Mouse (Mus musculus): ENCODE data around the gene Vmo1.
"Not testable (repeated sequence)": the region's sequence is repeated elsewhere in the genome, so short reads cannot be mapped to it uniquely, and the experiment has no call there.

The Vmo1 gene

DNA sequence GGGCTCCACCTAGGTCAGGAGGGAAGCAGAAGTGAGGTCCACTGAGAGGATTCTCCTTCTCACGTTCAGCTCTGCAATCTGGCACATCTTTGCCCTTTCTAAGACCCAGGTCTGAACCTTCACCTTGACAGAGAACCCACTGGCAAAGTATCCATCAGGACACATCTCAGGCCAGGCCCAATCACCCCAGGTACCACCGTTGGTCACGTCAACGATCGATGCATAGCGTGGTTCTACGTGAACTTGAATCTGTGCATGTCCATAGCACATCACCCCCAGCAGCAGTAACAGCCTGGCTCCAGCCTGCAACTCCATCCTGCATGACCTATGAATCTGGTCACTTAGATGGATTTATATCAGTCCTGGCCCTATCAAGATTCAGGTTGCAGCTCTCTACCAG lies at the start of gene Vmo1:
Vmo1 (minus strand) TSS at position 329 of the 400 bp plus-strand sequence.
- no peak for DNase-seq (ENCODE audit: low read depth)

- DNase-seq (ENCODE audit: low read depth), result peak; percentile 71
Observed at GRCm38 (mm10) chr11:70563470-70564275, 49.3 kb upstream of the Vmo1 start.

DNA sequence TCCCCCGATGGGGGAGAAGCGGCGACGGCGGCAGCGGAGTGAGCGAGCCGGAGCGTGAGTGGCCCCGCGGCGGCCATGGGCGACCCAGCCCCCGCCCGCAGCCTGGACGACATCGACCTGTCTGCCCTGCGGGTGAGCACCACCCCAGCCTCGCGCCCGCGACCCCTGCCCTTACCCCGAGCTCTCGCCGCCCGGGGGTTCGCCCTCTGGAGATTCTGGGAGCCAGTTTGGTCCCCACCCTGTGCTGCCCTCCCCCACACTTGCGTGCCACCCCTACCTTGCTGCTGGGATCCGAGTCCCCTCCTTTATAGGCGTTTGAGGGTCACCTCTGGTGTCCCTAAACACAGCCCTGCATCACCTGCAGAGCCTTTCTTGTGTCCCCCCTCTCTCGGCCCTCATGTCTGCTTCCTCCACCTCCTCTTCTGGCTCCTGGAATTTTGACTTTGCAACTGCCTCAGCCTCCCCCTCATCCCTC lies 48.6 kb upstream of the Vmo1 start:
- DNase-seq (ENCODE audit: low read depth), result no peak

DNA sequence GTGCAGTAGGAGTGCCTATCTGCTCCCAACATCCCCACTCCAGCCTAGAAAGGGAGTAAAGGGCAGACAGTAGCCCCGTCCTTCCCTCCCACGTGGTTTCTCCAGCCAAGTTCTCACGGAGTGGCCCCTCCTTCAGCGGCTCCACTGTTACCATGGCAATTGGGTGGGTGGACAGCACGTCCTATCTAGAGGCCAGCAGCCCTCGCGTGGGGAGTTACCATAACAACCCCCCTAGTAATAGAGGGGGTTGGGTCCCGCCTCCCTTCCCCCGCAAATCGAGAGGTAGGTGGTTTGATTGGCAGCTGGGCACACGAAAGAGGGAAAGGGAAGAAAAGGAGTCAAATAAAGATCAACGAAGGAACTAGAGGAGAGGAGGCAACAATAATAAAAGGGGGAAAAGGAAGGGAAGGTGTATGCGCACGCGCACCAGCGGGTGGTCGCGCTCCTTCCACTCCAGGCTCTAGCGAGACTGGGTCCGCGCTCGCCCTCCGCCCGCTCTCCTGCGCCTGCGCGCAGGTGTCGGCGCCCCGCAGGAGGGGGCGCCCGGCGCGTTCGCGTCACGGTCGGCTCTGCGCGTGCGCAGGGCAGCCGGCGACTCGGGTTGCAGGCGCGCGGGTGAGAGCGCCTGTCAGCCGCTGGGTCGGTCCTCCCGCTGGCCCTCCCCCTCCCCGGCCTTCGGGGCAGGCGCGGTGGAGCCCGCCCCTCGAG lies 48.0 kb upstream of the Vmo1 start, which contains the start of gene Mink1:
Mink1 (plus strand) TSS at position 595 of the 708 bp plus-strand sequence.
- peak; percentile 93 for DNase-seq (ENCODE audit: low read depth)

DNA sequence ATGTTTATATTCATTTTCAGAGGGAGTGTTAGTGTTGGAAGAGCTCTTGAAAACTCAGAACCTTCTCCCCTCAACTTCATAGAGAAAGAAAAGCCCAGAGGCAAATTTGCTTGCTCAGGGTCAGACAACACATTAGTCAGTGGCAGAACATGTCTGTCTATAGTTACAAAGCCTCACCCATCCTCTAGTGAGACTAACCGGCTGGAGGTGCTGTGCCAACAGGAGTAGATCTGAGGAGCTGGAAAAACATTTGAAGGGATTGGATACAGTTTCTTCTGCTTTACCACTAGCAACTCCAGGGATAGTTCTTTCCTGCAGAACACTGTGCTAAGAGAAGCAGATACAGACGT lies 47.5 kb upstream of the Vmo1 start:
- no peak for DNase-seq (ENCODE audit: low read depth)

GRCm38 (mm10) chr11:70557545-70557944 lies 43.1 kb upstream of the Vmo1 start:
- DNase-seq (ENCODE audit: low read depth), result peak; percentile 38

- no peak for DNase-seq (ENCODE audit: low read depth)
Observed at GRCm38 (mm10) chr11:70553940-70554339, 39.5 kb upstream of the Vmo1 start.

- DNase-seq (ENCODE audit: low read depth), result no peak
Observed at GRCm38 (mm10) chr11:70551526-70551925, 37.1 kb upstream of the Vmo1 start.

GRCm38 (mm10) chr11:70544496-70544895 lies 30.1 kb upstream of the Vmo1 start:
- no peak for DNase-seq (ENCODE audit: low read depth)

GRCm38 (mm10) chr11:70541415-70541814 lies 27.0 kb upstream of the Vmo1 start:
- DNase-seq (ENCODE audit: low read depth), result no peak

DNA sequence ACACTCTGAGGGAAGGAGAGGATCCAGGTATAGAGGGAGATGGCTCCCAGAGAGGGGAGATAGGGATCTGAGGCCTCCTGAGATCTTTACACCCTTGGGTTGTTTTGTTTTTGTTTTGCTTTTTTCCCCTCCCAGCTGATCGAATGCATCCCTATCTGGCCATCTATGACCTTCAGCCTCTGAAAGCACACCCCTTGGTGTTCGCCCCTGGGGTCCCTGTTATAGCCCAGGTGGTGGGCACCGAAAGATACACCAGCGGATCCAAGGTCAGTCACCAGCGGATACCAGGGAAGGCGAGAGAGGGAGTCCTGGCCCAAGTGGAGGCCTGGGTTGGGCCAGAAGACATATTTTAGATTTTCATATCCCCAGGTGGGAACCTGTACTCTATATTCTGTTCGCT lies 26.5 kb upstream of the Vmo1 start:
- peak; percentile 22 for DNase-seq (ENCODE audit: low read depth)

- DNase-seq (ENCODE audit: low read depth), result peak; percentile 91
Observed at GRCm38 (mm10) chr11:70539877-70540587, 25.6 kb upstream of the Vmo1 start, which contains the start of gene Pld2. Pld2 (plus strand) TSS chr11:70540064.

GRCm38 (mm10) chr11:70539423-70539822 lies 25.0 kb upstream of the Vmo1 start:
- DNase-seq (ENCODE audit: low read depth), result no peak

DNA sequence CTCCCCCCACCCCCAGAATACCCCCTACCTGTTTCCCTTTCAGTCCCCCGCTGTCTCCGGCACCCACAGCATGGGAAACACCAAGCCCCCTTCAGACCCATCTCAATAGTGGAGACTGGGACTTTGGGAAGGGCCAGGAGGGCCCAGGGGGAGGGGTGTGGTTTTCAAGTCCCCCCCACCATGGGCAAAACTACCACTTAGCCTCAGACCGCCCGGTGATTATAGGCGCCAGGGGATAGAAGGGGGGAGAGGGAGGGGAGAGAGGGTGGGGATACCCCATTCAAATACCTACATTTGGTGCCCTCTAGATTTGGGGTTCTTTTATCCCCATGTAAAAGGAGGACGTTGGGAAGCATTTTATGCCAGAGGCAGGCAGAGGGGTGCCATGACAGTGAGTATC lies 18.4 kb upstream of the Vmo1 start, which contains the start of gene Gm40193:
Gm40193 (minus strand) TSS at position 101 of the 400 bp plus-strand sequence.
- no peak for DNase-seq (ENCODE audit: low read depth)

DNA sequence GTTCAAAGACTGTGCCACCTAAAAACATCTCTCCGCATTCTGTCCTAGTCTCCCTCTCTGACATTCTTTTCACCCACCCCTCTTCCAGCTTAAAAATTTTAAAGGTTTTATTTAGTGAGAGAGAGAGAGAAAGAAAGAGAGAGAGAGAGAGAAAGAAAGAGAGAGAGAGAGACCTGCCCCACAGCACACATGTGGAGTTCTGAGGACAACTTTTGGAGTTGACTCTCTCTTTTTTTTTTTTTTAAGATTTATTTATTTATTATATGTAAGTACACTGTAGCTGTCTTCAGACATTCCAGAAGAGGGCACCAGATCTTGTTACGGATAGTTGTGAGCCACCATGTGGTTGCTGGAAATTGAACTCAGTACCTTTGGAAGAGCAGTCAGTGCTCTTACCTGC lies 16.6 kb upstream of the Vmo1 start:
- DNase-seq (ENCODE audit: low read depth), result not testable (repeated sequence)

DNA sequence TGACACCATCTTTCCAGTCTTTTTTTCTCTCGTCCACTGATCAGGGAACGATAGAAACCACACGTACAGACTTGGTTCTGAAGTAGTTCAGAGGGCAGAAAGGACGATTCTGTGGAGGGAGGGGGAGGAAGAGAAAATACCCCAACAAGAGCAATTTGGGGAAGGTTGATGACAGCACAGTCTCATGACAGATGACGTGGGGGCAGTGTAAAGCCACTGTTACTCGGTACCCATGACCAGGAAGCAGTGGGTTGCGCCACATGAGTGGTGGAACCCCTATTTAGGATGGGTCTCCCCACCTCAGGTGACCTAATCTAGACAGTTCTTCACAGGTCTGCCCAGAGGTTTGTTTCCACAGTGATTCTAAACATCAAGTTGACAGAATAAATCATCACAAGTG lies 14.2 kb upstream of the Vmo1 start:
- no peak for DNase-seq (ENCODE audit: low read depth)

- no peak for DNase-seq (ENCODE audit: low read depth)
Observed at GRCm38 (mm10) chr11:70526211-70526610, 11.8 kb upstream of the Vmo1 start.

- DNase-seq (ENCODE audit: low read depth), result peak; percentile 34
Observed at GRCm38 (mm10) chr11:70525726-70526125, 11.3 kb upstream of the Vmo1 start.

GRCm38 (mm10) chr11:70525184-70525678 lies 10.8 kb upstream of the Vmo1 start, which contains the start of gene Psmb6:
Psmb6 (plus strand) TSS chr11:70525367.
- DNase-seq (ENCODE audit: low read depth), result peak; percentile 97

DNA sequence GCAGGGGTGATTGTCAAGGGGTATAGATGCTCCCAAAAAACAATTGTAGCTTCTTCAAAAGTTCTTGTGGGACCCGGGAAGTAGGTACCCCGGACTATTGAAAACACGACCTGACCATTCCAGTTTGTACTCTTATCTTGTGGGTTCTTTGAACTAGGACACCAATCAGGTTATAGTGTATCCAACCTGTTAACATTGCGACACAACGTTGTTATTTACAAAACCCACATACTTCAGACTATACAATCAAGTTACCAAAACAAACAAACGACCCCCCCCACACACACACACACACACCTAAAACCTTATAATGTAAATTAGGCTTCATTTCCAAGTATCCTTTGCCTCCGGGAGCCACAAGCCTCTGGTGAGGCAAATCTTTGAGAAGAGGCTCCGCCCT lies 10.4 kb upstream of the Vmo1 start:
- no peak for DNase-seq (ENCODE audit: low read depth)

DNA sequence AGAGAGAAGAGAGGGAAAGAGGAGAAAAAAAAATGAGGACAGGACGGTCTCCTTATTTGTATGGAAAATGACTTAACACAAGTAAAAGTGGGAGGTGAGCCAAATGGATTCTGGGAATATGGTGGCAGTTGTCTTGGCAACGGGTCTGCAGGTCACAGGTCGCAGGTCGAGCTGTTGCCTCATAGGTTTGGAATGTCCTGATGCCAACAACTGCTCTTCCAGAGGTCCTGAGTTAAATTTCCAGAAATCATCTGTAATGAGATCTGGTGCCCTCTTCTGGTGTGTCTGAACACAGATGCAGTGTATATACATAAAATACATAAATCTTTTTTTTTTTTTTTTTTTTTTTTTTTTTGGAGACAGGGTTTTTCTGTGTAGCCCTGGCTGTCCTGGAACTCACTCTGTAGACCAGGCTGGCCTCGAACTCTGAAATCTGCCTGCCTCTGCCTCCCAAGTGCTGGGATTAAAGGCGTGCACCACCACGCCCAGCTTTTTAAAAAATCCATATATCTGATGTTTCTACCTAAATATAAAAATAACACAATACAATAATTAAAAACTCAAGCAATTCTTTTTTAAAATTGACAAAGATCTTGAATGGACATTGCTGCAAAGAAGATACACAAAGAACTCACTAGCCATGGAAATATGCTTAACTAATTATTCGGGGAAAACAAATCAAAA lies 9.0 kb upstream of the Vmo1 start:
- DNase-seq (ENCODE audit: low read depth), result not testable (repeated sequence)

Data from induced T-regulatory cell, adult 2 months (primary cell).